Mouse (Mus musculus): Measurements from ENCODE around the gene Nhej1.

DNA sequence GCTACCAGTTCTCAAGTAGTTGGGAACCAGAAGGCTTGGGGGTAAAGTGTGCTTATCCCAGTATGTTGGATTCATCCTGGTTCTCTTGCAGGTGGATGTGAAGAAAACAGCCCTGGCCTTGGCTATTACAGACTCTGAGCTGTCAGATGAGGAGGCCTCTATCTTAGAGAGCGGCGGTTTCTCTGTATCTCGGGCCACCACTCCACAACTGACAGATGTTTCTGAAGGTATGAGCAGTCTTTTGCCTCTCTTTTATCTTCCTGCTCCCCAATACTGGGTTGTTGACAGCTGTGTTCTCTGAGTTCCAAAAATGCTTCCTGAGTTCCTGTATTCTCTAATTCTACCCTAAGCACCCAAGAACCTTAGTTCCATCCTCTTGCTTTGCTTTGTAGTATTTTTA, 20.6 kb upstream of the Nhej1 start:
- TF ChIP-seq EP300 (IDR thresholded peaks at IDR 0.05) (no peak), CTCF (IDR thresholded peaks at IDR 0.05) (no peak)

All from lung, postnatal 0 days (tissue).